Mouse (Mus musculus) CH12.LX (cell line): ENCODE results near the gene Ldlrad3.

ENCODE experiments used
- CTCF ChIP-seq, 2 experiments: IDR thresholded peaks in 1 of 2; conservative IDR thresholded peaks in 1 of 2; 2 replicates each; pipeline ENCODE4 v1.5.1; 2011 to 2012; ENCODE audit warnings: low read depth in 2 of 2, low read length in 2 of 2, improper control_type of control experiment in 1 of 2, inconsistent platforms in 1 of 2, mild to moderate bottlenecking in 1 of 2, moderate library complexity in 1 of 2
- GABPA ChIP-seq: IDR thresholded peaks from 2 replicates; pipeline ENCODE4 v1.6.1; 2012; ENCODE audit warnings: low read depth, low read length, improper control_type of control experiment, inconsistent platforms; ENCODE audit not compliant: insufficient replicate concordance
- HCFC1 ChIP-seq: IDR thresholded peaks from 2 replicates; pipeline ENCODE4 v1.6.1; 2012; ENCODE audit warnings: low read depth, mild to moderate bottlenecking, inconsistent platforms, low read length, improper control_type of control experiment
- KAT2A ChIP-seq: IDR thresholded peaks from 2 replicates; pipeline ENCODE4 v1.6.1; 2012; ENCODE audit warnings: low read length, improper control_type of control experiment, inconsistent platforms; ENCODE audit not compliant: insufficient replicate concordance
- MAFK ChIP-seq: IDR thresholded peaks from 2 replicates; pipeline ENCODE4 v1.6.1; 2011; ENCODE audit warnings: low read length, improper control_type of control experiment; ENCODE audit not compliant: insufficient replicate concordance
- POLR2A ChIP-seq: IDR thresholded peaks from 2 replicates; pipeline ENCODE4 v1.6.1; 2011; ENCODE audit warnings: low read depth, mild to moderate bottlenecking, improper control_type of control experiment, low read length
- SIN3A ChIP-seq: IDR thresholded peaks from 2 replicates; pipeline ENCODE4 v1.6.1; 2012; ENCODE audit warnings: low read length, improper control_type of control experiment, inconsistent platforms
- ZC3H11A ChIP-seq: IDR thresholded peaks from 2 replicates; pipeline ENCODE4 v1.6.1; 2012; ENCODE audit warnings: low read depth, mild to moderate bottlenecking, inconsistent platforms, low read length, improper control_type of control experiment
- ZNF384 ChIP-seq: IDR thresholded peaks from 2 replicates; pipeline ENCODE4 v1.6.1; 2012; ENCODE audit warnings: low read depth, low read length, improper control_type of control experiment, inconsistent platforms

GRCm38 (mm10) chr2:102145036-102145435 lies 41.1 kb downstream of the Ldlrad3 start:
- TF ChIP-seq POLR2A (no peak), CTCF (conservative IDR thresholded peaks at IDR 0.05 in 1 of 2, IDR thresholded peaks at IDR 0.05 in 1 of 2; ENCODE audit: low read depth in 2 of 2, low read length in 2 of 2) (no peak), KAT2A (no peak), SIN3A (no peak), GABPA (no peak), ZC3H11A (no peak), ZNF384 (no peak), HCFC1 (no peak), MAFK (no peak)
